Mouse (Mus musculus) CH12.LX (cell line): Measurements from ENCODE around the gene Cxcl9.

Experiments
- BHLHE40 ChIP-seq: IDR thresholded peaks from 2 replicates; pipeline ENCODE4 v1.6.1; 2011; ENCODE audit warnings: mild to moderate bottlenecking, low read depth, low read length, improper control_type of control experiment
- CHD2 ChIP-seq: IDR thresholded peaks from 2 replicates; pipeline ENCODE4 v1.6.1; 2011; ENCODE audit warnings: low read length, improper control_type of control experiment
- CTCF ChIP-seq, 2 experiments: IDR thresholded peaks in 1 of 2; conservative IDR thresholded peaks in 1 of 2; 2 replicates each; pipeline ENCODE4 v1.5.1; 2011 to 2012; ENCODE audit warnings: low read depth in 2 of 2, low read length in 2 of 2, improper control_type of control experiment in 1 of 2, inconsistent platforms in 1 of 2, mild to moderate bottlenecking in 1 of 2, moderate library complexity in 1 of 2
- EP300 ChIP-seq: IDR thresholded peaks from 2 replicates; pipeline ENCODE4 v1.6.1; 2011; ENCODE audit warnings: low read length, improper control_type of control experiment
- GABPA ChIP-seq: IDR thresholded peaks from 2 replicates; pipeline ENCODE4 v1.6.1; 2012; ENCODE audit warnings: low read depth, low read length, improper control_type of control experiment, inconsistent platforms; ENCODE audit not compliant: insufficient replicate concordance
- MAX ChIP-seq: IDR thresholded peaks from 2 replicates; pipeline ENCODE4 v1.6.1; 2011; ENCODE audit warnings: low read length, improper control_type of control experiment
- NRF1 ChIP-seq: IDR thresholded peaks from 2 replicates; pipeline ENCODE4 v1.6.1; 2014; ENCODE audit warnings: low read depth, mild to moderate bottlenecking, inconsistent platforms, low read length, improper control_type of control experiment, moderate library complexity
- POLR2A ChIP-seq: IDR thresholded peaks from 2 replicates; pipeline ENCODE4 v1.6.1; 2011; ENCODE audit warnings: low read depth, mild to moderate bottlenecking, improper control_type of control experiment, low read length
- SMC3 ChIP-seq: IDR thresholded peaks from 2 replicates; pipeline ENCODE4 v1.6.1; 2011; ENCODE audit warnings: low read depth, low read length, improper control_type of control experiment
- USF1 ChIP-seq: IDR thresholded peaks from 2 replicates; pipeline ENCODE4 v1.6.1; 2014; ENCODE audit warnings: low read depth, mild to moderate bottlenecking, inconsistent platforms, low read length, improper control_type of control experiment

GRCm38 (mm10) chr5:92363179-92363578 lies 35.3 kb upstream of the Cxcl9 start:
- TF ChIP-seq GABPA: no peak
- peak in 1 of 2 experiments; percentile 9; a peak in 1 of 4 replicates for TF ChIP-seq CTCF (conservative IDR thresholded peaks at IDR 0.05 in 1 of 2, IDR thresholded peaks at IDR 0.05 in 1 of 2; ENCODE audit: low read depth in 2 of 2, low read length in 2 of 2)
- TF ChIP-seq SMC3: no peak
- no peak for TF ChIP-seq POLR2A
- no peak for TF ChIP-seq USF1
- TF ChIP-seq CHD2: no peak
- no peak for TF ChIP-seq EP300
- no peak for TF ChIP-seq MAX
- no peak for TF ChIP-seq BHLHE40
- TF ChIP-seq NRF1: no peak
